Mouse (Mus musculus) urinary bladder, postnatal 10 days (tissue): Measurements from ENCODE around the gene Pde4d.

Experiments
- DNase-seq: peaks from one replicate; pipeline ENCODE4 v3.0.0; 2022; ENCODE audit warnings: low spot score

Pde4d gene

DNA sequence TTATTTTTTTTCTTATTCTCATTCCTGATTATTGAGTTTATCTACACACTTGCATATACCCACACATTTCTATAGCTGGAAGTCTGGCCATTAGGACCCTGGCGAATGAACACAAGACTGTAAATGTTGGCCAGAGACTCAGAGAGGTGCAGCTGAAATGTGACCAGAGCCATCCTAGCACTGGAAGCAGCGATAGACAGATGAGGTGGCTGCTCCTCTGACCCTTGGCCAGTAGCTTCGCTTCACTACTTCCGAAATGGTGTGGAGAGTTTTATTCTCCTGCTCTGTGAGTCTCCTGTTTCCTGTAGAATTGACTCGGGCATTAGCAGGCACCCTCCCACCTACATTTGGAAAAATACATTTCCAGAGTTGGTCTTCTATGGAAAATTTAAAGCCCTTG, 1212.4 kb downstream of the Pde4d start:
- no peak for DNase-seq

DNA sequence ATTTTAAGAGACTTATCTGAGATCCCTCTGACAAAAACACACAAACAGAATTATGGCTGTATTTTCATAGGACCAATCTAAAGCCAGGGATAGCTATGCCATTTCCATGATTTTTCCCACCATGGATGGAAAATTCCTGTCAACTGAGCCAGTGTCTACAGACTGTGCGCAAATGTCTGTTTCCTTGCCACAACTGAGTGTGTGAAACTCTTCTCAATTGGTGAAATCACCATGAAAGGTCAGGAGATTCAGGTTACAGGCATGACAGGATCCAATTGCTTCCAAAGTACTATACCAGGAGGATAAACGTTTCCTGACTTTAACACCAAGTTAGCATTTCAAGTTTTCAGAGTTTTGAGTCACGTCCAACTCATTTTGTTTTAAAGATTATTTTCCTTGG, 1213.0 kb downstream of the Pde4d start:
- DNase-seq: no peak

DNA sequence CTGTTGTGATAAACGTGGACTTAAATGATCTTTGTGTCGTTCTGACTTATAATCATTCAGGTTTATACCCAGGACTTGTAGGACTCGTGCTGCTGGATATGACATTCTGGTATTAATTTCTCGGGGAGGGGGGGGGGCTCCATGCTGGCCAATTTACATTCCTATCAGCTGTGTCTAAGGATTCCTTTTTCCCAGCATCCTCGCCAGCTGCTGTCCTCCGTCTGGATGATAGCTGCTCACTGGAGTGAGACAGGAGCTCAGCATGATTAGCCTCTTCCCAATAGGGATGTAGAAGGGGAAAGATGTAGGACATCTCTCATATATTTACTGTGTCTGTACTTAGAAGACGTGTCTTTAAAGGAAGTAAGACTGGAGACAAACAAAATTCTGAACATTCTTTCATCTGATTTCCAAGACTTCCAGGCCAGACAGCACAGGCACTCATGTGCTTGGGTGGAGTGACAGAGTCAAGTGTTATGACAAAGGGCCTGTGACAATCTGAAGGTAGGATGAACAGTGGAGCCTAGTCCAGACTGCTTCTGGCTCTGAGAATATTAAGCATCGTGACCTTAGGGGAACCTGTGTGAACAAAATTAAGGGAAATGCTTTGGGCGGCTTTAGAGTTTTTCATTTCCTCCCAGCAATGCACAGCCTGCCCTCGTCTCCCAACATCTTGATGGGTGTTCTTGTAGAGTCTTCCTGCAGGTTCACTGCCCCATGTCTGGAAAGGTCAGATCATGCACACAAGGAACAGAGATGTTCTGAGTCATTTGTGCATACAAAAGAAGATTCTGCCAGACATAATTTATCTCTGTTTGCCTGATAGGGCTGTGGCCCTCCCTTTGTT, 1215.4 kb downstream of the Pde4d start:
- DNase-seq: no peak

DNA sequence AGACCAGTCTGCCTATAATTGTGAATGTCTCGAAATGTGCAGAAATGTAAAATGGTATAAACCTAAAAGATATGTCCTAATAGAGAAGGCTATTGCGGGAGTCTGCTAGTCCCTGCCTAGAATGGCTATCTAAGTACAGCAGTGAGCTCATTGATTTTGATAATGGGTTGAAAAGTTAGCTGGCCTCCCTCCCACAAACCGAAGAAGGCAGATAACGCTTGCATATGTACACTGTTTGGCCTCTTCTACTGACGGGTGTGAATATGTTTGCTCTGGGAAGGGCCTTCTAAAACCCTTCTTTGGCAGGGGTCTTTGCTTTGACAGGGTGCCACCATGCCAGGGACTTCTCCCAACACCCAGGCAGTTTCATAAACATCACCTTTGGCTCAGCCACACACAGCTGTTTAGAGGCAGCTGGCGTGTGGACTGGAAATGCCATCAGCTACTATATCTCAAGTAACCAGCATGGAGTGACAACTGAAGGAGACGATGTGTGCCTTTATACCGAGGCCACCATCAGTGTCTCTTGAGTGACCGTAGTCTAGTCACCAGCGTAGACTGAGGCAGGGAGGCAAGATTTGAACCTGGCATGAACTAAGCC, 1216.2 kb downstream of the Pde4d start:
- no peak for DNase-seq

DNA sequence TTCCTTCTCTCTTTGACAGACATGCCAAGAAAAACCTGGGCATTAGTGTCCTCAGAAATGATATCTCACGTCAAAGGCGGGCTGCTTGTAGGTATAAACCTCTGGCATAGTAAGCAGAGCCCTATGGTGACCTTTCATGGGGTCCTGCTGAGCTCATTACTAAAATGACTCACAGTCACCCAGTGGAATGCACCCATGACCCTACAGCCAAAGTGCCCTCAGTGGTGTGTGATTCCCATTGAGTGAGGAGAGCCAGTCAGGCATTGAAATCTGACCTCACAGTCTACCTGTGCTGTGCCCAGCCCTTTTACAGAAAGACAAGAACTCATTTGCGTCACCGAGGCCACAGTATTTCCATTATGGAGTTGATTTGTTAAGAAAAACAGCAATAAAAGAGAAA, 1220.2 kb downstream of the Pde4d start:
- DNase-seq: no peak

DNA sequence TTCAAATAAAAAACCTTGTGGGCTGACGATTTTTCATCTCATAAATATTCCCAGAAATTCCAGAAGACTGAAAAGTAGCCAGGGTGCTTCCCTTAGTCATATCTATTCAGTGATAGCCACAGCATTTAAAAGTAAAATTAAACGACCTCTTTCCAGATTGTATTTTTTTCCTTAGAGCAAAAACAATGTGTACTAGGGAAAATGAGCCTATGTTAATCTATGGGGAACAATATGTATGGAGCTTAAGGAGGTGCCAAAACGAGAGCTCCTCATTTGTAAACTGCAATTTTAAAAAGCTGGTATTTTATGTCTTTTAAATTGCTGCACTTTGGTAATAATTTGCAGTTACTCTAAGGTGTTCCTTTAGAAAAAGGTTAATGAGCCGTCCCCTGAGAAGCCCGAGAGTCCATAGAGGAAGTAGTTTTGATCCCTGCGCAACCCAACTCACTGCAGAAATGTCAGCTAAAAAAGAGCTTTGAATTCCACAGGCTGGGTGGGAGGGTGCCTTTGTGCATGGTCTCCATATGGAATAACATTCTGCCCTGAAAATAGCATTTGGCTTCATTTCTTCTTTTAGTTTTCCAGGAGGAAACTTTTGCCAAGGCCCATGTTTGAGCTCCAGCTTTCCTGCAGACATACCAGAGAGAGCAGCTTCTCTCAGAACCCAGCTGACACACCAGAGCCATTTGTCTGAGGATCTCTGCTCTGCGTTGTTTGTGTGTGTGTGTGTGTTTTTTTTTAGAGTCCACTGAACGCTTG, 1222.0 kb downstream of the Pde4d start:
- DNase-seq: no peak

DNA sequence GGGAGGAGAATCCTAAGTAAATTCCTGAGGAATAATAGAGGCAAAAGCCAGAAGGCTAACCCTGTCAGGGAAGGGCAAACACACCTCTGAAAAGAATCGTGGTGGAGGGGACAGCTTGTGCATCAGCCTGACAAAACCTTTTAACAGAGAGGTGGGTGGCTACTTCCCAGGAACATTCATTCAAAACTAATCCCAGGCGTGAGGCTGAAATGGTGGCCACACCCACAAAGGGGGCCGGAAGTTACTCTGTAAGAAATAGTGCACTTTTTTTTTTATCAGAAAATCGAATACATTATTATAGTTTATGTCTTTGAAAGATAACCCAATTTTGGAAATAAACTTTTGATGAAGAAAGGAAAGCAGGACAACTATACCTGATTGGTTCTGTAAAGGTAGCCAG, 1227.3 kb downstream of the Pde4d start:
- no peak for DNase-seq

DNA sequence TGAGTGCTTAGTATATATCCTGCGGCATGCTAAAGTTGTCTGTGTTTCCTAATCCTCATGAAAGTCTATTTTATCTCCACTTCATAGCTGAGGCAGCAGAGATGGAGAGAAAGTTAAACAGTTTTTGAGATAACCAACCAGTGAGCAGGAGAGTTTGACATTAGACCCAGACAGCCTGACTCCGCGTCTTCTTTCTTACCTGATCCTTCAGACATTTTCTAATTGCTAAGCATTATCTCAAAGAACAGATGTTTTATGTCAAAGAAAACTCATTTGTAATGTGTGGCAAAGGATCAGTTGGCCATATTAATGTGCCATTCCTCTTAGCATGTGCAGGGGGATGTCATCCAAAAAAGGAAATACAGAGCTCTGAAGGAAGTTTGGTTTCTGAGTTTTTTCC, 1227.9 kb downstream of the Pde4d start:
- no peak for DNase-seq

DNA sequence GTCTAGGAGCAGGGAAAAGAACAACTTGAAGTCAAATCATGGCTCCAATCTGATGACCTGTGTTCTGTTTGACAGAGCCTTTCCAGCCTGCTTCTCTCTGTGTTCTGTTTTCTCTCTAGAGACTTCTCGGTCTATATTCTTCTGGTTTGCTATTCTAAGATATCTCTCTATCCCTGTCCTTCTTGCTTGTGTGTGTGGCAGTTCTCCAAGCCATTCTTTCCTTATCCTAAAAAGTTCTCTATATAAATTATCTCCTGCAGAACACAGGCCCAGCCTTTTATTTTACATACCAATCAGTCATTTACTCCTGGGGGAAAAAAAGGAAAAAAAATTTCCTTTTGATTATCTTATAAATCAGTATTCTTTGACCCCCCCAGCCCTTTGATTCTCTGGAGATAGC, 1229.2 kb downstream of the Pde4d start:
- DNase-seq: no peak

DNA sequence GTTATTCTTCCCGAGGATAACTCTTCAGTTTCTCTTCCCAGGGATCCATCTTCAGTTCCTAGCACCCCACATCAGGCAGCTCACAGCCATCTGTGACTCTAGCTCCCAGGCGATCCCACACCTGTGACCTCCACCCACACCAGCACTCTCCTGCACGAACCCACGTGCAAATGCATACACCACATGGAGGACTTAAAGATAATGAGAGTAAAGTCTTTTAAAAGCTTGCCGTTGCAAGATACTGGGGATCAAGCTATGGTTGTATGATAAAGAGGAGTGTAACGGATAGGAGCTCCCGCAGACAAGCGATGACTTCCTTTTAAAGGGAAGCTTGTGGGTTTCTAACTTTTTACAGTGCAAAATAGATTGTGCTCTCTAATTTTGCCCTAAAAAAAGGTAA, 1230.5 kb downstream of the Pde4d start:
- DNase-seq: no peak

DNA sequence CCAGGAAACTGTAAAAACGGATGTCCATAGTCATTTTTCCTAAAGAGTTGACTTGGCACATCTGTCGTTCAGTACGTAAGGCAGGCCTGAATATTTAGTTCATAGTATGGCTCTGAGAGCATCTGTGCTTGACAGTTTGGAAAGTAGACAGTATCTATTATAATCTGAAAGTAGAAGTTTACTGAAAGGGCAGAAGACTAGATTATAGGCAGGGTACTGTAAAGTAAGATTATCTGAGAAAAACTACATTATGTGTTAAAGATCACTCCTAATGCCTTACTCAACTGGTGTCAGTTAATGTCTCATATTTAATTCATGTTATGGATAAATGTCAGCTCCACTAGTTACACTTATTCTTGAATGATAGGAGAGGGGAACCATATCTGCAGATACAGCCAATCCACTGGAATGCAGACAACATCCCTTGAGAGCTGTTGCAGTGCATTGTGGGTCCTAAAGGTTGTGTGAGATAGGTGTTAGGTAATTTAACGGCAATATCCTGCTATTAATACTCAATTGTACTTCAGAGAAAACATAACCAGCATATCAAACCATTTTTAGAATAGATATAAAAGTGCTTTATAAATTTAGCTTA, 1232.0 kb downstream of the Pde4d start:
- no peak for DNase-seq

DNA sequence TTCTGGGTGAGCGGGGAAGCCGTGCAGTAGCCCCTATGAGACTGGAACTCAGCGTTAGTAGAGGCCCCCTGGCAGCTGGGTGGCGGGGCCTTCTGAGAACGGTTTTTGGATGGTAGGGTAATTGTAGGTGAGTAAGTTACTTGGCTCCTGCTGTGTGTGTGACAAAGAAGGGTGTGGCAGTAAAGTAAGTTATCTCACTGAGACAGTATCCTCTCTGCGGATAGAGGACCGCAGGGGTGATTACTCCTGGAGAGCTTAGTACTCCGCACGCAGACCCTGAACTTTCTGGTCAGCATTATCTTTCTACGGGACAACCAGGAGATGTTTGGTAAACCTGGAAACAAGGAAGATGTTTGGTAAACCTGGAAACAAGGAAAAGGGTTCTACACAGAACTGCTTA, 1233.3 kb downstream of the Pde4d start:
- no peak for DNase-seq

DNA sequence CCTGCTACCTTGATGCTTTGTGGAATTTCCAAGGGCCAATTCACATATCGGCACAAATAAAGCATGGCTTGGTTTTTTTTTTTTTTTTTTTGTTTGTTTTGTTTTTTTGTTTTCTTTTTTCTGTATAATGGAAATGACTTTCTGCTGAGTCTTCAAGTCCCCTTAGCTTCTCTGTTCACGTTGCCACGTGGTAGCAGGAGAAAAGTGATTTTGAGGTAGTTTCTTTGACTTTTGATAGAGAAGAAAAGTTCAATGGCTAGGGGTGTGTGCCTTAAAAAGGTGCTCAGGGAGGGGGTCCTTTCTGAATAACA, 1235.2 kb downstream of the Pde4d start:
- DNase-seq: no peak

DNA sequence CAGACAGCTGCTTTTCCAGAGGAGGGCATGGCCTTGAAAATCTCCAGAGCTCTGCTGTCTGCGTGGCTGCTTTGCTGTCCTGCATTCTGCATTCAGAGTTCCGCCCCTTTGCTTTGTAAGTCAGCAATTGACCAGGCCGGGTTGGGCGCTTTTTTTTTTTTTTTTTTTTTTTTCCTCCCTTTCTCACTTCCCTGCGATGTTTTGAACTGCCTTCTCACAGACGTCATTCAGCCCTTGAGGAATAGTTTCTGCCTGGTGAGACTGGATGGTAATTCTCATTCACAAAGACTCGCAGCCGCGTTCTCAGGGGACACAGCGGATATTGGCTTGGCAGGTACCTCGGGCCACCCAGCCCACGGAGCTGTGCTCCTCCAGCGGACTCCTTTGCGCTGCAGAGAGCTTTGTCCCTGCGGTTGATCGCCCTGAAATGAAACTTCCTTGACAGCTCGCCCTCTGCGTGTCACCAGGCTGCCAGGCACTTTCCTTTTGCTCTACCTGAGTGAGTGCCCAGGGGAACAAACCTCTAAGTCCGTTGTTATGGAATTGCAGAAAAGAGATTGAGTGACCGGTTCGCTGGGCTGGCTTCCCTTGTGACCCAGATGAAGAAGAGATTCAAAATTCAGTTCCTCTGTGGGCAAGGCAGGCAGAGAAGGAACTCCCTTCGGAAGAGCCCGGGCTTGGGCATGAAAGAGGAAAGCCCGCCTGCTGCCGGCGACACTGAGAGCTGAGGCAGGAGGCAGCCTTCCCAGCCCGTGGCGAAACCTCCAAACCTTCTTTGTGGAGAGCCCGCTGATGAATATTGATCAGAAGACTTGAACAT, 1235.8 kb downstream of the Pde4d start:
- no peak for DNase-seq

DNA sequence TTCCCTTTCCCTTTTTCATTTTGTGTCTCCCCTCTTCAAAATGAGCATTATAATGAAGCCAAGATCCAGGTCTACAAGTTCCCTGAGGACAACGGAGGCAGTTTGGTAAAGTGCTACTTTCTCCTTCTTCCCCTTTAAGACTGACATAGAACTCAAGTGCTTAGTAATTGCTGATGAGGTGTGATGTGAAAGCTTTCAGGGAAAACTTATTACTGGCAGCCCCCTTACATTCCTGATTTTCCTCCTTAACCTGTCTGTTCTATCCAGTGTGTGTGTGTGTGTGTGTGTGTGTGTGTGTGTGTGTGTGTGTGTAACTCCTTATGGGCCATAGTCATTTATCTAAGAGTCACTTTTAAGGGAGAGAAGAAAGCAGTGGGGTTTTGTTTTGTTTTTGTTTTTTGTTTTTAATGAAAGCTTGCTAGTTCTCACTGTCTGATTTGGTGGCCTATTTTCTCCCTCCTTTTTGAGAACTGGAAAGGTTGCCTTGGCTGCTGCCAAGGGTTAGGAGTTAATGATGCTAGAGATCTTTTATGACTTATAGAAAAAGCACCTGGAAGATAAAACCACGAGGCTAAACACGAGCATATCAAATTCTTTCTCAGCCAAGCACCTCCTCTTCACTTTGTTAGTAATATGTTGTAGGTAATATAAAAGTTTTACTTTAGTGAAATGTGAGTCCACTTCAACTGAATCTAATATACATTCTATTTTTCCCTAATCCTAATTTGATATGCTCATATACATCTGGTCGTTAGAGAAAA, 1236.5 kb downstream of the Pde4d start:
- DNase-seq: no peak

DNA sequence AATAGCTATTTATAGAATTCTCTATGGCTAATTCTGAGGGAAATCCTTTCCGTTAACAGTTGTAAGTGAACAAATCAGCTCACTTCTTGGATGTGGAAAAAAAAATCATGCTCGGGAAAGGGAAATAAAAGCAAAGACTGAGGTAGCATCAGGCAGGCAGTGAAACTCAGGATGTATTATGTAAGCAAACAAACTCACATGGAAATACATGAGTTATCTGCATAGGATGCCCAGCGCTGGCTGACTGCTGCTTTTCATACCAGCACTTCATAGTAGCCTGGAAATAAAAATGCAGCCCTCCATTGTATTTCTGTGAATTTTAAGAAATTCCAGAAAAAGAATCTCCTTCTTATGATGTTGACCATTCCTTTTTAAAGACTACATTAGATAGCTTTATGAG, 1237.2 kb downstream of the Pde4d start:
- no peak for DNase-seq

DNA sequence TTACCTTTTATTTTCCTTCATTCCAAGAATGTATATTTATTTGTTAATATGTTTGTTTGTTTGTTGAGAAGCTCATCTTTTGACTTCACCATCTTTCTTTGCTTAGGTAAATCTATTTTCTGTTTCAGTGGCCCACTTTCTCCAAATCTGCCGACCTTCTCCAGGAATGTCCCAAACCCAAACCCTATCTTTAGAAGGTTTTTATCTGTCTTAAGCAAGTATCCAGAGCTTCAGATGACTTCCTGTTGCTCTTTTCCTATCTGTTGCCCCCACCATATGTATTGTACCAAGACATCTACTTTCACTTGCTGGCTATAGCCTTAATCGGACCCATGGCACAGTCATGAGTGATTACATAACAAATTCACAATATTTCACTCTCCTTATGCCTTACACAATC, 1238.4 kb downstream of the Pde4d start:
- no peak for DNase-seq

DNA sequence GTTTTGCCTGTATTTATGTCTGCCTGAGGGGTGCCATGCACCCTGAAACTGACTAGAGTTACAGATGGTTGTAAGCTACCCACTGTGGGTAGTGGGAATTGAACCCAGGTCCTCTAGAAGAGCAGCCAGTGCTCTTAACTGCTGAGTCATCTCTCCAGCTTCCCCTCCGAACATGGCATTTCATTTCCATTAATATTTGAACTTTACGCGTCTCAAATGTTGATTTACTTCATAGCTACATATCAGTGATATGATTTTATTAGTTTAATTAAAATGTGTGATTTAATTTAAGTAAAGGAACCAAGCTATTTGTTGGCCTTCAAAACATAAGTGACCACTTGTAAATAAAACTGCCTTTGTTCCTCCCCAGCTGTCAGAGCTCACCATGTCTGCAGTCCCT, 1239.4 kb downstream of the Pde4d start:
- DNase-seq: no peak

DNA sequence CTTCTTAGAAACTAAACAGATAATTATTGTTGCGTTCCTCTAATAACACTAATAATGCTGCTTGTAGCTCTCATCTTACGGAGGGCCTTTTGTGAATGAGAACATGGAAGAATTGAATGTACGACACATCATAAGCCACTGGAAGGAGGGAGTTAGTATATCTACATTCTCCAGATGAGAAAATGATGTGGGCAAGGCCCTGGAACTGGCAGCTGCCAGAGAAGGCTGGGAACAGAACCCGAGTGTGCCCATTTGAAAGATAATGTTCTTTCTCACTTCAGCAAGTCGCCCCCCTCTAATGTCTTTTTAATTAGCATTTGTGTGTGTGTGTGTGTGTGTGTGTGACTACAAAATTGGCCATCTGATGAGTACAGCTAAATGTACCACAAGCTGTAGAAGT, 1240.8 kb downstream of the Pde4d start:
- no peak for DNase-seq

DNA sequence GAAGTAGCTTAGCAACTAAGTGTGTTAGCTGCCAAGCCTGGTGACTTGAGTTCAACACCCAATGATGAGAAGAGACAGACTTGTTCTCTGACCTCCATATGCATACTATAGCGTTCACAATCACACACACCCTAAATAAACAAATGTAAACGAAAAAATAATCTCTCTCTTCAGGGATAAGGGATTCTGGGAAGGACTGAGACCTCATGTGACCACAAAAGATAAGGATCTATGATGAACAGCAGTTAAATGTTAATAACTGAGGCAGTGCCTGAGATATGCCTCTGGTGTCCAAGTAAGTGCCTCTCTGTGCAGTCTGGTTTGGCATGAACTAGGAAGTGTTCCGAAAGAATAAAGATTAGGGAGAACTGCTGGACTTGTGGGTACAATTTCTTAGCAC, 1243.1 kb downstream of the Pde4d start:
- DNase-seq: no peak

DNA sequence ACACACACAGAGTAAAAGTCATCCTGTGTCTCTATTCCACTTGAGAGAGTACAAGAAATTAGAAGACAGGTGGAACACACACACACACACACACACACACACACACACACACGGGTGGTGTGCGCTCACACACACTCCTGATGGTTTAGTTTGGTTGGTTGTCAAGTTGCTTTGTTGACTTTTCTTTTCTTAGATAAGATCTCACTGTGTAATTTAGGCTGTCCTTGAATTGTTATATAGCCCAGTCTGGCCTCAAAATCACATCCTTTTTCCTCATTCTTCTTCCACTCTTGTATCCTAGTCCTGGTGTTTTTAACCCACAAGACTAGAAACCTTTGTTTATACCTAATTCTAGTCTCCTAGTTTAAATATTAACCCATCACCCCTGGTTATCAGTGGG, 1244.0 kb downstream of the Pde4d start:
- DNase-seq: no peak
